Comparison of ENCODE assay signal across 22 mouse cellular contexts in the genomic region with DNA sequence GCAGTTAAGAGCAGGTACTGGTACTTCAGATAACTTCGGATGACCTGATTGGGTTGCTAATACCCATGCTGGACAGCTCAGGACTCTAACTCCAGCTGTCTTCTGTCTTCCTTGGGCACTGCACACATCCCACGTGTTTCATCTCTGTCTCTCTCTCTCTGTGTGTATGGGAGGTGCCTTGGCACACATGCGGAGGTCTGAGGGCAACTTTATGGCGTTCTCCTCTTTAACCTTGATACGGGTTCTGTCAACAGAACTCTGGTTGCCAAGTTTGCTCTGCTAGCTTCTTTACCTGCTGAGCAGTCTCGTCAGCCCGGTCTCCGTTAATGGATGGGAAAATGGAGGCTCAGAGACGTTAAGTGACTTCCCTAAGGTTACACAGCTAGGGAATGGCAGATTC. TPM values are rescaled to one million over a fixed set of nuclear protein-coding genes. Genes with fewer than 3 reads are reported as not detected.
DNase-seq lines count a peak whose midpoint lies in the region; ATAC-seq and TF ChIP-seq lines count a peak whose summit lies in the region.
"Had no signal": no experiment of that assay in that cellular context is flagged by ENCODE, and none has a peak within 500 bp of the region (broad histone marks: within the 10 kb centered on the region; RNA-seq: fewer than 3 reads in every experiment).

No protein-coding gene starts in this region.

- no peaks in the 10 kb centered on the region for H3K9me3 ChIP-seq in kidney, embryonic 15.5 days (replicated peaks)
- H3K9me3 ChIP-seq in liver, postnatal 0 days (ENCODE audit: low read length) = no peaks in the 10 kb centered on the region
- H3K9me3 ChIP-seq: embryonic facial prominence, embryonic 13.5 days; embryonic facial prominence, embryonic 15.5 days; forebrain, embryonic 10.5 days; forebrain, embryonic 12.5 days had no signal

- peak overlapping the region; percentile 79 for H3K27ac ChIP-seq in kidney, adult 2 months (ENCODE audit: insufficient read depth, low read depth, low read length)
- H3K27ac ChIP-seq in kidney, embryonic 15.5 days = 0 out of 2 replicates have a peak overlapping the region, but pooled peaks have one; percentile 11
- H3K27ac ChIP-seq in liver, postnatal 0 days (ENCODE audit: low read depth) = peak overlapping the region; percentile 72; the same call in 1 of the 2 replicates
- H3K27ac ChIP-seq: embryonic facial prominence, embryonic 13.5 days; embryonic facial prominence, embryonic 15.5 days; forebrain, embryonic 10.5 days; forebrain, embryonic 12.5 days had no signal

- TF ChIP-seq CTCF in kidney, adult 2 months (conservative IDR thresholded peaks at IDR 0.05; ENCODE audit: insufficient read depth, insufficient read length, low read depth, low read length) = no peak
- TF ChIP-seq CTCF in liver, postnatal 0 days (IDR thresholded peaks at IDR 0.05; ENCODE audit: low read depth) = no peak

- no peak for DNase-seq in kidney, adult 2 months
- no peak for DNase-seq in kidney, postnatal 14 days
- no peak for DNase-seq in kidney, adult 8-10 months
- no peak for DNase-seq in liver, postnatal 0 days
- DNase-seq in liver = no peak
- DNase-seq: adrenal gland, adult 2 months; adrenal gland, postnatal 10 days; adrenal gland, postnatal 25 days; cerebellum, adult 11 months; cerebellum, adult 18-20 months; cerebellum, adult 8-10 months; cerebellum, adult 9-11 months; cerebellum, postnatal 14 days; cerebellum, postnatal 36 days; embryo, embryonic 11 days had no signal

- H3K36me3 ChIP-seq in kidney, adult 2 months (ENCODE audit: control insufficient read depth, insufficient read depth, low read length) = no peaks in the 10 kb centered on the region
- no peaks in the 10 kb centered on the region for H3K36me3 ChIP-seq in kidney, embryonic 15.5 days
- H3K36me3 ChIP-seq in liver, postnatal 0 days (replicated peaks; ENCODE audit: insufficient read depth, low read length) = no peaks in the 10 kb centered on the region
- H3K36me3 ChIP-seq: embryonic facial prominence, embryonic 13.5 days; embryonic facial prominence, embryonic 15.5 days; forebrain, embryonic 10.5 days; forebrain, embryonic 12.5 days had no signal

- H3K4me3 ChIP-seq in kidney, adult 2 months (ENCODE audit: insufficient read depth, low read depth, low read length) = no peak overlapping the region
- no peak overlapping the region for H3K4me3 ChIP-seq in kidney, embryonic 15.5 days (replicated peaks)
- no peak overlapping the region for H3K4me3 ChIP-seq in liver, postnatal 0 days (ENCODE audit: low read depth, low read length)
- H3K4me3 ChIP-seq: embryonic facial prominence, embryonic 13.5 days; embryonic facial prominence, embryonic 15.5 days; erythroblast, embryonic 14.5 days; forebrain, embryonic 10.5 days; forebrain, embryonic 12.5 days had no signal

- no peaks in the 10 kb centered on the region for H3K27me3 ChIP-seq in kidney, adult 2 months (replicated peaks; ENCODE audit: control insufficient read depth, insufficient read depth, low read length)
- H3K27me3 ChIP-seq in kidney, embryonic 15.5 days = no peaks in the 10 kb centered on the region
- no peaks in the 10 kb centered on the region for H3K27me3 ChIP-seq in liver, postnatal 0 days (ENCODE audit: insufficient read depth, low read length)
- H3K27me3 ChIP-seq: embryonic facial prominence, embryonic 13.5 days; embryonic facial prominence, embryonic 15.5 days; forebrain, embryonic 12.5 days had no signal

- no peak for TF ChIP-seq POLR2A in kidney, adult 2 months (IDR thresholded peaks at IDR 0.05; ENCODE audit: low read depth, low read length)

- 49% methylated on average over 9 of the region's 9 CpGs for WGBS in kidney, adult 2 months
- 59% methylated on average over 9 of the region's 9 CpGs for WGBS in kidney, embryonic 15.5 days
- WGBS in liver, postnatal 0 days (ENCODE audit: insufficient replicate concordance) = 71% methylated on average over 9 of the region's 9 CpGs

- TF ChIP-seq EP300 in liver, postnatal 0 days (IDR thresholded peaks at IDR 0.05; ENCODE audit: low read depth) = no peak

- H3K4me1 ChIP-seq in kidney, adult 2 months (ENCODE audit: control insufficient read depth, insufficient read depth, low read length) = peaks cover 8% of the 10 kb centered on the region; the same call in 1 of the 2 replicates
- H3K4me1 ChIP-seq in kidney, embryonic 15.5 days = peaks cover 10% of the 10 kb centered on the region; the same call in 1 of the 2 replicates
- H3K4me1 ChIP-seq in liver, postnatal 0 days (ENCODE audit: insufficient read depth) = peaks cover 19% of the 10 kb centered on the region
- H3K4me1 ChIP-seq: embryonic facial prominence, embryonic 15.5 days; forebrain, embryonic 10.5 days; forebrain, embryonic 12.5 days had no signal

- H3K9ac ChIP-seq in kidney, embryonic 15.5 days = no peak overlapping the region
- H3K9ac ChIP-seq in liver, postnatal 0 days (replicated peaks) = no peak overlapping the region
- H3K9ac ChIP-seq: embryonic facial prominence, embryonic 13.5 days; embryonic facial prominence, embryonic 15.5 days; forebrain, embryonic 12.5 days had no signal

- no peak overlapping the region for H3K4me2 ChIP-seq in kidney, embryonic 15.5 days
- H3K4me2 ChIP-seq in liver, postnatal 0 days (ENCODE audit: low read depth, low read length) = no peak overlapping the region
- H3K4me2 ChIP-seq: embryonic facial prominence, embryonic 13.5 days; embryonic facial prominence, embryonic 15.5 days; forebrain, embryonic 12.5 days had no signal

- ATAC-seq in kidney, embryonic 15.5 days (replicated peaks; ENCODE audit: low FRiP score) = no peak
- ATAC-seq in liver, postnatal 0 days = no peak
- ATAC-seq: forebrain, embryonic 14.5 days had no signal

RNA-seq across cellular contexts. Expression of gene Dhx8, which starts 19.9 kb away (rescaled TPM):
- 9.8 and 10.6 TPM in 2 replicates for polyA plus RNA-seq in kidney, adult 2 months (2012; rRNA removed)
- polyA plus RNA-seq in kidney, embryonic 15.5 days (2015; fragmentation: Nextera tagmentation; extraction: Ambion mirVana) = 32.3 and 36.1 TPM in 2 replicates
- polyA plus RNA-seq in liver, postnatal 0 days (2015; fragmentation: Nextera tagmentation; extraction: Ambion mirVana) = 10.2 and 12.9 TPM in 2 replicates

RNA-seq across cellular contexts. Expression of gene Arl4d, which starts 47.5 kb away (rescaled TPM):
- polyA plus RNA-seq in kidney, adult 2 months (2012; rRNA removed) = 23.1 and 27.2 TPM in 2 replicates
- polyA plus RNA-seq in kidney, embryonic 15.5 days (2015; fragmentation: Nextera tagmentation; extraction: Ambion mirVana) = 3.9 and 4.1 TPM in 2 replicates
- 3.4 and 4.1 TPM in 2 replicates for polyA plus RNA-seq in liver, postnatal 0 days (2015; fragmentation: Nextera tagmentation; extraction: Ambion mirVana)

Comparison
In these comparisons a context has a peak if more than half of its experiments do, and no peak if none do; other contexts are left out.
1. H3K27ac ChIP-seq: peak in every context shown above with its lines; median percentile 79 in kidney, adult 2 months; 72 in liver, postnatal 0 days; 11 in kidney, embryonic 15.5 days.